Mouse (Mus musculus) testis, adult 2 months (tissue): ENCODE measurements around the gene Tex36.

Experiments used
- CTCF ChIP-seq: fragments of 200-500 bp; IDR thresholded peaks from 2 replicates; pipeline ENCODE4 v1.5.1; 2012; ENCODE audit warnings: low read depth, mild to moderate bottlenecking, inconsistent platforms, low read length, moderate library complexity; ENCODE audit not compliant: control insufficient read depth, insufficient read depth, insufficient replicate concordance
- POLR2A ChIP-seq: fragments of 200-500 bp; IDR thresholded peaks from 2 replicates; pipeline ENCODE4 v1.6.1; 2012; ENCODE audit warnings: low read depth, mild to moderate bottlenecking, inconsistent platforms, low read length, moderate library complexity; ENCODE audit not compliant: control insufficient read depth

DNA sequence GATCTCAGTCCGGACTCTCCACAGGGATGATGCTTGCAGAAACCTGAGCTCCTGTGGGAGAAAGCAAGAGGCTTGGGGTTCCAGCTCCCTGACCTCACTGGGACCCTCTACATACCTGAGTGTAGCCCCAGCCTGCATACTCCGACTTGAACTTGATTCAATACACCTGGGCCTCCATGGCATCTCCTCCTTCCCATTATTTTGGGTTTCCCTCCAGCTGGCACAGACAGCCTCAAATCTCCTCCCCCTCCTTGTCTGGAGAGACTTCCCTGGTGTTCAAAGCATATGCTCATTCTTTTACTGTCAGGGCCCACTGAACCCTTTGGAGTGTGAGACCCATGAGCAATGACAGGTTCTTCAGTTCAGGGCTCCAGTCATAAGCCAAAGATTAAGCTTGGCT is 11.0 kb upstream of the Tex36 start:
- TF ChIP-seq CTCF: no peak
- no peak for TF ChIP-seq POLR2A
